Mouse (Mus musculus): ENCODE data around the gene Trmt44.

Trmt44 gene

DNA sequence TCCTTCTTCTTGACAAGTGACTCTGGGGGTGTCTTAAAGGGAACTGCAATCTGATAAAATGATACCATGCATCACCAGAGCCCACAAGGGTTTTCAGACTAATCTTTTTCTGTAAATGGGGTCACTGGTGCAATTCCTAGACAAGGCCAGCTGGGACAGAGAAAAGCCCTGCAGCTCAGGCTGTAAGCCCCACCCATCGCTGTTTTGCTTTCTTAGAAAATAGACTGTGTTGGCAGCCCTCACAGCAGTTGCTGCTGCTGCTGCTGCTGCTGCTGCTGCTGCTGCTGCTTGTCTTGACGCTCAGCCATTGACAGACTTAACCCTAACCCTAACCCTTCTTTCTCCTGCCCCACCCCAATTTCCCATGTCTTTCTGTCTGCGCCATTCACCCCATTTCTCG, 35.3 kb downstream of the Trmt44 start:
- DNase-seq, result no peak

DNA sequence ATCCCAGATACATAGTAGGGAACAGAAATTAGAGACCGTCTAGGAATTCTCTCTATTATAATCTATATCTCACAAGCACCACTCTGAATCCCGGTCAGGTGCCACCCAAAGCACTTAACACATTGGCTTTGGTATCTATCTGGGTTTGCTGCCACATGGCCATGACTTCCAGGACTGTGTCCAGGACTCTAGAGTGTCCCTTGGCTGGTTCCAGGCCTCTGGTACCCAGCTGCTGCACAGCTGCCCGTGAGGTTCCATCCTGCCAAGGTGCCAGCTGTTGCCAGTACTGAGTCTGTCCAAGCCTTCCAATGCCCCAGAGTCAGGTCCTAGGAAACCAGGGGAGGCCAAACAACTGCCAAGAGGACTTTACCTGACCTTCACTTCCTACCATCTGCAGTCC, 36.8 kb downstream of the Trmt44 start:
- no peak for DNase-seq

DNA sequence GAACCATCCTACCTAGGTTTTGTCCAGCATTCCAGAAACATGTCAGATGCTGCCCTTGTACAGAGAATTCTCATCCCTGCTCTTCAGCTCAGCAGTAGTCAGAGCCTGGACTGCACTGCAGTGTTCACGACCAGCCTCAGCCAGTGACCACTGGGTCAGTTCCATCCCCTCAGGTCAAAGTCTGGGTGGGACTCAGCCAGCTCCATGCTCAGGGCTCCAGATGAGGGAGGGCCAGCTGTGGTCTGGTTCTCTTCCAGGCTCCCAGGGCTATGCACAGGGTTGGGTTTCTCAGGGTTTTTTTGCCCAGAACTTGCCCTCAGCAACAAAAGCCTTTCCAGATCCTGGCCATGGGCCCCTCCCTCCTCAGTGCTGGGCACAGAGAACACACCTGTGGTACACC, 37.4 kb downstream of the Trmt44 start:
- no peak for DNase-seq

DNA sequence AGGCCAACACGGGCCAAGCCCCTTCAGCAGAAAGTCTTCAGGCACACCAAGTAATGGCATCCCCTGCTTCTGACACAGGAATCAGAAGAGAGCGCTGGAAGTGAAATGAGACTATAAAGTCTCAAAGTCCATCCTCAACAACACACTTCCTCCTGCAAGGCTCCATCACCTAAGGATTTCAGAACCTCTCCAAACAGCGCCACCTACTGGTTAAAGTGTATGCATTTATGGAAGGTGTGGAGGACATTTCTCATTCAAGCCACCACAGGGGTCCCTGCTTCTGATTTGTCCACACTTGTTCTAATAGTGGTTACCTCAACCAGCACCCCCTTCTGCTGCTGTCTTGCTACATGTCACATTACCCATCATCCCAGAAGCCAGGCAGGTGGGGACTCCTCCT, 38.6 kb downstream of the Trmt44 start:
- DNase-seq, result no peak

DNA sequence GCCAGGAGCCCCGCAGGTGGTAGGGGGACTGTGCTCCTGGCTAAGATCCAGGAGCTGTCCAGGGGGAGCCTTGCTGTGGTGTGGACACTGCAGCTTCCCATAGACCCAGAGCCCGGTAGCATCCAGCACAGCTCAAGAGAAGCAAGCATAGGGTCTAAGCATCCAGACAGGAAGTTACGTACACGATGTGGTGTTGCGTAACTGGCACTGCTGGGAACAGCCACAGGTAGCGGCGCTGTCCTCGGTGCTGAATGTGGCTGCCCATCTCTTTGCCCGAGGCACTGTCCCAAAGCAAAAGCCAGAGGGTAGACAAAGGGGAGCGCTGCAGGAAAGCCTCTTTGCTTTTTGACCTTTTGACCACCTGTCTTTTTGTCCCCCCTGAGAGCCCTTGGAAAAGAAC, 43.3 kb downstream of the Trmt44 start:
- DNase-seq, result no peak

DNA sequence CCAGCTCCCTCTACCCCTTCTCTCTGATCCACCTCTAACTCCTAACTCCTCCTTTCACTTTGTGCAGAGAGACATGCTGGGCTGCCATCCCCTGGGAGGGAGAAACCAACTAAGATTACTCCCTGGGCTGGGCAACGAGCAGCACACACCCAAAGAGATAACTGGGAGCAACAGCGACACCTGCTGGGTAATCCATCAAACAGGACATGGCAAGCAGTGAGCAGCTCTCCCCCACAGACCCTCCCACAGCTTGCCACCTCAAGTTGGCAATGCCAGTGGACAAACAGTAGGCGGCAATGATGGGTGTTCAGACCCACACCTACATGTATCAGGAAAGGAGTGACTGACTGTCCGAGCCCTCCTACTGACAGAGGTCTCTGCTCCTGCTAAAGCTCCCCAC, 44.4 kb downstream of the Trmt44 start:
- no peak for DNase-seq

DNA sequence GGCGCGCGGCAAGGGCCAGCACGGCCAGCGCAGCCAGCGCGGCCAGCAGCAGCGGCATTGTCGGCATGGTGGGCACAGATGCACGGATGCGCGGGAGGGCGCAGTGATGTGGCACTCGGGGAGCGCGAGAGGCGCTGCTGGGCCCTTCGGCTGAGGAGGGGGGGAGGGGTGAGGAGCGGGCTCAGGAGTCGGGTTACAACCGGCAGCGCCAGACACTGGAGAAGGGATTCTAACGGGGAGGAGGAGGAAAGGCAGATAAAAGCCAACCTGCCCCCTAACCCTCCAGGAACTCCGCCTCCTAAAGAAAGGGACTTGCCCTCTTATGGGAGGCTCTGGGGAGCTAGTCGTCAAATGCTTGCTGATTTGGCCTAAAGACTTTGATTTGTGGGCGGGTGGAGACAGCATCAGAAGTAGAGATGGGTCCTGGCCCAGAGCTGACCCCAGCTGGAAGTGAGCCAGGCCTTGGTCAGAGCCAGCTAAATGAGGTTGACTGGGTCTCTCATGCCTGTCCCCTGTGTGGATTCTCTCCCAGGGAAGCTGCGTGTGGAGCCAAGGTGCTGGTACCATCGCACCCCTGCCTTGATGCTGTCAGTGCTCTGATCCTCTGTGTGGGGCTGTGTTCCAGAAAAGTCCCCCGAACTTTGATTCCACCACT, 49.3 kb downstream of the Trmt44 start, which contains the start of gene Cpz:
TSS of gene Cpz (minus strand) at position 230 of the 655 bp plus-strand sequence.
- DNase-seq, result no peak

DNA sequence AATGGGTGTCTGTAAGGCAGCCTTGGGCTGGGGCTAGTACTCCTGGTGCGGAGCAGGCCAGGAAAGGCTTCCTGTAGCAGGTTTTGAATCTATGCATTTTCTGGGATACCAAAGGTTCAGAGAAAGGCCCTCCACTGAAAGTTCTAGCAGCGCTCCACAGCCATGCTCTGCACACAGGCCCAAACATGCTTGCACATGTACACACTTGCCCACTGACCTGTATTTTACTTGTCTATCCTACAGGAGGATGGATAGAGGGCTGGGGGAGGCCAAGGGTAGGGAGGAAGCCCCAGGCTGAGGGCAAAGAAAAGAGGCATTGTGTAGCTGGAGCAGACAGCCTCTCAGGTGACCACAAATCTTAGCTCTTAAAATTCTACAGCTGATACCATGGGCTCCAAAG, 50.5 kb downstream of the Trmt44 start:
- DNase-seq, result no peak

DNA sequence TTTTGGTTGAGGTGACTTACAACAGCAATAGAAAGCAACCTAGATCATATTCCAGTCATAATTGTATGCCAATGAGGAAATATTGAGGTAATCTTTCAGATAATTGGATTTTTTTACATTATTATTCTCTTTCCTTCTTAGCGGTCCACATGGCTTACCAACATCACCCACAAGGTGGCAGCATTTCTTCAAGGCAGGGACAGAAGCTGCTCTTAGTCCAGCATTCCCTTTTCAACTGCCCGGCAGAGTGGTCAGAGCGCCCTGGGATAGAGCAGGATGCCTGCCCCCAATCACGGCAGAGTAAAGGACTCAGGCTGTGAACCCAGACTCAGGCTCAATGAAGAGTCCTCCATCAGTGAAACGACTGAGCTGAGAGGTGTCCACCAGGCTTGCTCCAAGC, 51.1 kb downstream of the Trmt44 start:
- no peak for DNase-seq

DNA sequence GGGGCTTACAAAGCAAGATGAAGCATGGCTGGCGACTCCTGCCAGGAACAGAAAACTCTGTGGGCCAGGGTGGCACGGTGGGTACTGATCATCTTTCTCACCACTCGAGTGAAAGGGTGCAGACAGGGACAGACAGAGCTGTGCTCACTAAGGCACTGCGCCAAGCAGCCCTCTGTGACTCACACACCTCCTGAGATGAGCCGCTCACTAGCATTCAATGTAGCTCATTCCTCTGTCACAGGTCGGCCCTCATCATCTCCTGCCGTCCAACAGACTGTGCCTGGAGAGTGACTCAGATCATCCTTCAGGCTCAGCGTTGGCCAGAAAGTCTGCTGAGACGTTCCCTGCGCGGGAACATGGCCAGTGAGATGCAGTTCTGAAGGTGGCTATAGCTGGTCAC, 58.1 kb downstream of the Trmt44 start:
- no peak for DNase-seq

DNA sequence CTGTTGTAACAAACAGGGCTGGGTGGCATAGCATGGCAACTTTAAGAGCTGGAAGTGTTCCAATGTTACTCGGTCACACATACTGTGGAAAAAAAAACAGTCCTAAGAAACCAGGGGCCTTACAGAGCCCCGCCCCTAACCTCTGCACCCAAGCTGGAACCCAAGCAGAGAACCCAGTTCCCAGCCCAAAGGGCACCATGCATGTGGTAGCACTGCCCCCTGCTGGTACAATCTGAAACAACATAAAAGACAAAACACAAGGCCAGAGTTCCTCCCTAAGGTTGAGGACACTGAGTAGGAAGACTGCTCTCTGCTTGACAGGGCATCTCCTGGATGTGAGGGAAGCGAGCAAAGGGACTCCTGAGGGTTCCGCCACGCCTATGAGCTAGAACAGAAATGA, 64.3 kb downstream of the Trmt44 start:
- DNase-seq, result no peak

Measured in thymus, adult 18-20 months (tissue).